Mouse (Mus musculus) left cerebral cortex, postnatal 4 days (tissue): ENCODE data around the gene Zfp324. TPM values are rescaled to one million over a fixed set of nuclear protein-coding genes. Genes with fewer than 3 reads are reported as not detected.

Experiments
- DNase-seq: peaks from one replicate; pipeline ENCODE4 v3.0.0-alpha.2; 2022
- intact Hi-C: fragments of 180-260 bp; cut with DNase I; formaldehyde crosslinking; loops from one replicate; pipeline ENCODE4 v1.15.1; 2025
- total RNA-seq, 2 experiments: library from RNA; stranded (reverse); gene quantifications; 2 replicates each; pipeline ENCODE4 v1.2.3; 2021

The Zfp324 gene
- total RNA-seq, 2 experiments from 2014 or later = 17.5 to 17.8 TPM

DNA sequence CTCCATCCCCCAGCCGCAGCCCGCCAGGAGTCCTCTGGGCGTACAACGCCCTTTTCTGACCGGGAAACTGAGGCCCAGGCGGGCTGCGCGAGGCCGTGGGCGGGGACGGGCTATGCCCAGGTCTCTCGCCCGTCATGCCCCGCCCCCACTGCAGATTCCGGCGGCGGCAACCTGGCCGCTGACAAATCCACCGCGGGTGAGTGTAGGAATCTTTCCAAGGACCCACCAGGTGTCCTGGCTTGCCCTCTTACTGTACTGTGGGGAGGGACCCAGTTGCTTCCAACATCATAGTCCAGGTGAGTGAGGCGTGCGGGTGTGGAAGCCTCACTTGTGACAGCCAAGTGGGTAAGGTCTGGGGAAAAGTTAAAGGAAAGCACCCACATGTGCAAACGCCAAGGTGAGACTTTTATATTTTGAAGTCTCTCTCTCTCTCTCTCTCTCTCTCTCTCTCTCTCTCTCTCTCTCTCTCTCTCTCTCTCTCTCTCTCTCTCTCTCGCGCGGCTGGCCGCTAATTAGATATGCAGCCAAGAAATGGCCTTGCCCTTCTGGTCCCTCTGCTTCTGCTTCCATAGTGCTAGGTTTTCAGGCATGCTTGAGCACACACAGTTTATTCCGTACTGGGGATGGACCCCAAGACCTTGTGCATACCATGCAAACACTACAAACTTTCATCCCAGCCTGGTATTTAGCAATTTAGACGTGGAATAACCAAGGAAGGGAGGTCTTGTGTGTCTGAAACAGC lies 637 bp downstream of the Zfp324 start:
- peak; percentile 80 for DNase-seq
- intact Hi-C loops = no loop called here

DNA sequence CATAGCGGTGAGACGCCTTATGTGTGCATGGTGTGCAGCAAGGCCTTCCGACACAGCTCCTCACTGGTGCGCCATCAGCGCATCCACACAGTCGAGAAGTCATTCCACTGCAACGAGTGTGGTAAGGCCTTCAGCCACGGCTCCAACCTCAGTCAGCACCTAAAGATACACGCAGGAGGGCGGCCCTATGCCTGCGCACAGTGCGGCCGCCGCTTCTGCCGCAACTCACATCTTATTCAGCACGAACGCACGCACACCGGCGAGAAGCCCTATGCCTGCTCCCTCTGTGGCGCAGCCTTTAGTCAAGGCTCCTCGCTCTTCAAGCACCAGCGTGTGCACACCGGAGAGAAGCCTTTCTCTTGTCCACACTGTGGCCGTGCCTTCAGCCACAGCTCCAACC lies 5.3 kb downstream of the Zfp324 start:
- DNase-seq = no peak
- intact Hi-C loops = no loop called here

DNA sequence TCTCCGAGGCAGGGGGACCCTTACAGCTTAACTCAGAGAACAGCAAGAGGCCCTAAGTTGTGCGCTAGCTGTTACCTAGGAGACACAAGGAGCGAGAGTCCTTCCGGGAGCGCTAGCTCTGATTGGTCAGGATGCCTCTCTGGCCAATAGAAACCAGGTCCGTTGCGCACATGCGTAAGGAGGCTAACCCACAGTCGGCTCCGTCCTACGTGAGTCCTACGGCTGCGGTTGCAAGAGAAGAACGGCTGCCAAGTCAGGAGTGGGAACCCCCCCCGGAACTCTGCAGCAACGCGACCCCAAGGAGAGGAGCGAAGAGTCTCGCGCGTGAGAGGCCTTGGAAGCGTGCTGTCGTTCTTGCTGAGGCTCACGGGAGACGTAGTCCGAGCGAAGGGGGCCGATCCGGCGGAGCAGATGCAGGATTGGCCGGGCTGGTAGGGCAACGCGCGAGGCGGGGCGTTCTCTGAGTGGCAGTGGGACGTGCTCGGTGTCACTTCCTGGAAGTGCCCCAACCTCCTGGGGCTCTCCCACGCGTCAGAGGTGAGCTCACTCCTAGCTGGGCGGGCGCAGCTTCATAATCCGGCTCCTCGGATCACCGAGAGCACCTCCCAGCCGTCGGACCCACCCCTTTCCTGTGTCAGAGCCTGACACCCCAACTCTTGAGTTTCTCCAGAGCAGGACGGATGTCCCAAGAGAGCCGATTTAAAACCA lies 12.2 kb downstream of the Zfp324 start, which contains the start of gene Zfp446:
TSS of gene Zfp446 (plus strand) at position 167 of the 708 bp plus-strand sequence.
- intact Hi-C loops = no loop called here
- peak; percentile 99 for DNase-seq

DNA sequence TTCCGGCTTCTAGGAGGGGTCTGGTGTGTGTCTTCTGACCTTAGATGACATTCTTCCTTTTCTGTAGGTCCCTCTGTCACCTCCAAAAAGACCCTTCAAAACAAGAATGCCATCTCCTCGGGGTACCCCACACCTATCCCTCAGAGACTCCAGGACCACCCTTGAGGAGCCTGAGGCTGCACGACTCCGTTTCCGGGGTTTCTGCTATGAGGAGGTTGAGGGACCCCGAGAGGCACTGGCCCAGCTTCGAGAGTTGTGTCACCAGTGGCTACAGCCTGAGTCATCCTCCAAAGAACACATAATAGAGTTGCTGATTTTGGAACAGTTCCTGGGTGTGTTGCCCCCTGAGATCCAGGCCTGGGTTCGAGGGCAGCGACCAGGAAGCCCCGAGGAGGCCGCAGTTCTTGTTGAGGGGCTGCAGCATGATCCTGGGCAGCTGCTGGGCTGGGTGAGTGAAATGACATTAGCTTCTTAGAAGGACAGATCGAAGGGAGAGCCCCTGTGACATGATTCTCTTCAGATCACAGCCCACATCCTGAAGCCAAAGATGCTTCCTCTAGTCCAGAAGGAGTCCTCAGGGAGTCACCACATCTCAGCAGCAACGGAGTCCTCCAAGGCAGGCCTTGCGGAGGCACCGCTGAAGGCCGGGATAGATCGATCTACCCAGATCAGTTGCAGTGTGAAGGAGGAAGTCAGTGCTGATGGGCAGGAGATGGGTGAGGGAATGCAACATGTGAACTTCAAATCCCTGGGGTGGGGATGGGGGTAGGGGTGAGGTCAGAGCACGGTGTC lies 13.5 kb downstream of the Zfp324 start:
- intact Hi-C loops = no loop called here
- DNase-seq = no peak

DNA sequence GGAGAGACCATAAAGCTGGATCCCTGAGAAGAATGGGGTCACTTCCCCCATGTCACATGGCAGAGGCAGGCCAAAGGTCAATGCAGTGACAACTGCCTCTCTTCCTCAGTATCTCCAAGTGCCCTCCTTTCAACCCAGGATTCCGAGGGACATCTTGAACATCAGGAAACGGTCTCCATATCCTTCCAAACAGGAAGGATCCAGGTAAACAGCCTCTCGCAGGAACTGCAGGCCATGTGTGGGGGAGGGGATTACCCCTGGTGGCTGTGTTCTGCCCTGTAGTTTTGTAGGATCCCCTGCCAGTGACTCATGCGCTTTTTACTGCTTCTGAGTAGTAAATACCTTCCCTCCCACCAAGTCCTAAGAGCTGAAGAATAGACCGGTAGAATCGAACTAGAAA lies 14.1 kb downstream of the Zfp324 start:
- no peak for DNase-seq

DNA sequence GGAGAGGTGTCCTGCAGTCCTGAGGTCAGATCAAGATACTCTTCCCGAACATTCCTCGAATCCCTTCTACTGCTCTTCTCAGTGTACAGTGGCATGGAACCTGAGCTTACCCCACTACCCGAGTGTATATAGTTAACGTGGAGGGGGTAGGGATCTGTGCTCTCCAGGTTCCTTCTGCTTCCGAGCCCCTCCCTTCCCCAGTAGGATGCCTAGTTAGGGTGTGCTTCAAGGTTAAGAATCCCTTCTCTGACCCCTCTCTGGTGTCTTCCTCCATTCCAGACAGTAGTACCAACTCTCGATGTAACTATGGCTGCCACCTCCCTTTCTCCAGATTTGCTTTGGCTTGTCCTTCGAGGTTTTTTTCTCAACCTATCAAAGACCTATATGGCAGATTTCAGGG lies 14.7 kb downstream of the Zfp324 start:
- intact Hi-C loops = no loop called here
- no peak for DNase-seq

More for the DNA sequence above, 14.1 kb downstream of the Zfp324 start:
- intact Hi-C loops = no loop called here

DNA sequence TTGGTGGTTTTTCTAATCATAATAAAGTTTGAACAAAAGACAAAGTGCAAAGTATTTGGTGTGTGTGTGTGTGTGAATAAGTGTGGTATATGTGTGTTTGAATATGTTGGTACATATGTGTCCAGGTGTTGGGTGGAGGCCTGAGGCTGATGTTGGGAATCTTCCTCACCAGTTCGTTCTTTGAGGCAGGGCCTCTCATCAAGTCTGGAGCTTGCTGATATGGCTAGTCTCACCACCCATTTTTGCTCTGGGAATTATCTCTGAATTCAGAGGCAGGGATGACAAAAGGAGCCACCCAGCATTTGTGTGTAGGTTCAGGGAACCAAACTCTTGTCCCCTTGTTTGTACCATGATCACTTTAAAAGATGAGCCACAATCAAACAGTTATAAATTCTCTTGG lies 20.1 kb downstream of the Zfp324 start:
- intact Hi-C loops = no loop called here
- no peak for DNase-seq

DNA sequence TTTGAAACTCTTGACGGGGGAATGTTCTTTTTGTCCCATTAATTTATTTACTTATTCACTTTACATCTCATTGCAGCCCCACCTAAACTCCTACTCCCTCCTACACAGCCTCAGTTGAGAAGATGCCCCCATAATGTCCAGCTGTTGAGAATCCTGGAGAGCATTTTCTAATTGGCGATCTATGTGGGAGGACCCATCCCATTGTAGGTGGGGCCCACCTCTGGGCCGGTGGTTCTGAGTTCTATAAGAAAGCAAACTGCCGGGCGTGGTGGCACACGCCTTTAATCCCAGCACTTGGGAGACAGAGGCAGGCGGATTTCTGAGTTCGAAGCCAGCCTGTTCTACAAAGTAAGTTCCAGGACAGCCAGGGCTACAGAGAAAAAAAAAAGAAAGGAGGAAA lies 21.3 kb downstream of the Zfp324 start:
- DNase-seq = no peak
- intact Hi-C loops = no loop called here

DNA sequence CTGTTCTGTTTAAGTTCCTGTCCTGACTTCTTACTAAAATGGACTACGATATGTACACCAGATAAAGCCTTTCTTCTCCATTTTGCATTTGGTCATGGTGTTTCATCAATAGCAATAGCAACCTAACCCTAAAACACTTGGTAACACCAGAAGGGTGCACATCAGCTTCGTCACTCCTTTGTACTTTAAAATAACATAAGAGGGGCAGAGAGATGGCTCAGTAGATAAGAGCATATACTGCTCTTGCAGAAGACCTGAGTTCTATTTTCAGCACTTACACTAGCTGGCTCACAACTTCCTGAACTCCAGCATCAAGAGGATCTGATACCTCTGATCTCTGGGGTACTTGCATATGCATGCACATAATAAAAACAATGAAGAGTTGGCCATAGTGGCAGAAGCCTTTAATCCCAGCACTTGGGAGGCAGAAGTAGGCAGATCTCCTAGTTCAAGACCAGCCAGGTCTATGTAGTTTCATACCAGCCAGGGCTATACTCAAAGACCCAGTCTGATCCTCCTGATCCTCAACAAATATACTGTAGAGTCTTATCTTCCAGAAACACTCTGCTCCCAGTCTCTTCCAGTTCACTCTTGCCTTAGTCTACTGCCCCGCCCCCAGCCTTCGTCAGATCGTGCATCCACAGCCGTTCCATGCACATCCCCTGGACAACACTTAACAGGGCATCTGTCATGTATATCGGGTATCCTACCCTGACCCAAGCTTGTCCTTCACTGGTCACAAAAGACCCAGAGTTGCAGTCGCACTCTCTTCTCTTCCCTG lies 22.0 kb downstream of the Zfp324 start:
- no peak for DNase-seq
- intact Hi-C loops = no loop called here

DNA sequence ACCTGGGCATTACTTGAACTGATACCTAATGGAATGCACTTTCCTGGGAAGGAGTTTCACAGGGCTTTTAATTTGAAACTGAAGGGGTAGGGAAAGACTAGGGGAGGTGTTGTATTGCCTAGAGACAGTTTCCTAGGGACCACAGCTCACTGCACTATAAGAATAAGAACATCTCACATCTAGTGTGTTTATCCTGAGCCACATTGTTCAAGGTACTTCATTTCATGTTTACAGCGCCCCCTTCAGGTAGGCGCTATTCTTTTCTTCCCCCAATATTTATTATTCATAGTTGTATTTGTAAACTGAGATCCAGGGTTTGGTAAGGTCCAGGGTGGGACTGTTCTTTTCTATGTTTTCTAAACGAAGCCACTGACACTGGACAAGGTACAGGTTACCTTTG lies 26.6 kb downstream of the Zfp324 start:
- intact Hi-C loops = no loop called here
- DNase-seq = no peak

DNA sequence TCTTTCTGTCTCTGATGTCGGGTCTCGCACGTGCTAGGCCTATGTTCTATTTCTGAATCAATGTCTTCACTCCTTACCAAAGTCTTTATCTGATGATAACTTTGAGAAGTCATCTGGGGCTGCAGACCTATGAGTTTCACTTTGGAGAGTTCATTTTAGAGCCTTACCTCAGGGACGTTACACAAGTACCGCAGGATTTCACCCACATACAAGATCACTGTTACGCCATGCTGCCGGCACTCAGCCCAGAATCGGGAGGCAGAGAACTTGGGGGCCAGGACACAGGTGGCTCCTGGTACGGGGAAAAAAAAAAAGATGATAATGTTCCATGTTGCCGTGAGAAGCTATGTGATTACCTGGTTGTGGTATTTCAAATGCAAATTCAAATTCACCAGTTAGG lies 27.5 kb downstream of the Zfp324 start:
- intact Hi-C loops = no loop called here
- no peak for DNase-seq

DNA sequence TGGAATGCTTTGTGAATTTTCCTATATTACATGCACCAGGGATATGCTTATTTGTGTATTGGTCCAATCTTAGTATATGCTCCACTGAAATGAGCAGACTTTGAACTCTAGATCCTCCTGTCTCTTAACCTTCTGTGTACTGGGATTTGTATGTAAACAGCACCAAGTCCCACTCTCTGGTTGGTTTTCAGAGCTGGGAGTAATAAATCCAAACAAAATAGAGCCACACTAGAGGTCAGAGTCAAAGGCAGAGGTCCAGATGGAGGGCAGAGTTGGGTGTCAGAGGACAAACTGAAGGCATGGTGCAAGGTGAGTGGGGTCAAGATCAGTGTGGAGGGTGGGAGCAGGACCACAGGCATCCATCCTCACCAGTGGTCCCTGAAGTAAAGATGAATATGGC lies 30.2 kb downstream of the Zfp324 start:
- DNase-seq = no peak
- intact Hi-C loops = no loop called here

DNA sequence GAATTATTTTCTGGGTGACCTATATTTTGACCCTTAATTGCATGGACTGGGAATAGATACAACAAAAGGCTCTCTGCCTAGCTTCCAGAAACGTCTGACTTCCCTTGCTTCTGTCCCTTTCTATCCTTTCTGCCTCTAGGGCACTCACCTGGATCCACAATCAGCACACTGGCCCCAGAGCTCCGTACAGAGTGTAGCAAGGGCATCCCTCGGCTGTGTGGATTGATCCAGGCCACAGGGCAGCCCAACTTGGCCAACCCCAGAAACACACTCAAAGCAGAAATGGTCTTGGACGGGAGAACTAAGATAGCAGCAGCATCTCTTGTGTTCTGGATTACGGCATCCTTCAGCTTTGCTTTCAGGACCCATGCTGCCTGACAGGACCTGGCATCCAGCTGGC lies 31.6 kb downstream of the Zfp324 start:
- intact Hi-C loops = no loop called here
- no peak for DNase-seq

DNA sequence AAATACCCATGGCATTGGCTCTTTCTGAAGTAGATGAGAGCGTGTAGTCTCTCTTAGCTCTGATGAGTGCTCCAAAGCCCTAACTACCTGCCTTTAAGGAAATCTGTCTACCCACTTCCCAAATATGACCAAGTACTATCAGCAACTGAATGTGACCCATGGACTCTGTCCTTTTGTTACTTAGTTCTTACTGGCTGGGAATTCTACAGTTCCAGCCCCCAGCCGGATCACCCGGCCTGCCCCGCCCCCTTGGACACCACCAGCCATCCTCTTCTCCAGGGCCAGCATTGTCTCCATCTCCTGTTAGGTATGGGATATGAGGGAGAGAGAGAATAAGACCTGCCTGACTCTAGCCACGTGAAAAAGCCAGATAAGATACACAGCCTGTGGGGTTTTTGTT lies 32.4 kb downstream of the Zfp324 start, which contains the start of gene Slc27a5:
TSS of gene Slc27a5 (minus strand) at position 140 of the 400 bp plus-strand sequence.
- intact Hi-C loops = no loop called here
- no peak for DNase-seq

DNA sequence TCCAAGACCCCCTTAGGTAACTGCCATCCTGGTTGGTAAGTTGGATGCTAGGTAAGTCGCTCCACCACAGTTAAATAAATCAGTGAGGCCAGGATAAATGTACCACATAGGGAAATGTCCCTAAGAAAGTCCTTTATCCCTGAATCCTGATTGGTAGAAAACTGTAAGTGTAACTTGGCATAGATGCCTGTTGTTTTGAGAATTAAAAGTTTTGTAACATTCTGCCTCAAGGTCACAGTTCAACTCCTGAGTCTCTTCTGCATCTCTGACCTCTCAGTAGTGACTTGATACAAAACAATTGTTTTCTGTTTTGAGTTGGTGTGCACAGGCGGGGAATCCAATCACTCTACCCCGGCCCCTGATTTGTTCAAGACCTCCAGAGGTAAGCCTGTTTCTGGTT lies 33.2 kb downstream of the Zfp324 start, which contains the start of gene Trim28:
TSS of gene Trim28 (plus strand) at position 264 of the 400 bp plus-strand sequence.
- no peak for DNase-seq
- intact Hi-C loops = no loop called here

DNA sequence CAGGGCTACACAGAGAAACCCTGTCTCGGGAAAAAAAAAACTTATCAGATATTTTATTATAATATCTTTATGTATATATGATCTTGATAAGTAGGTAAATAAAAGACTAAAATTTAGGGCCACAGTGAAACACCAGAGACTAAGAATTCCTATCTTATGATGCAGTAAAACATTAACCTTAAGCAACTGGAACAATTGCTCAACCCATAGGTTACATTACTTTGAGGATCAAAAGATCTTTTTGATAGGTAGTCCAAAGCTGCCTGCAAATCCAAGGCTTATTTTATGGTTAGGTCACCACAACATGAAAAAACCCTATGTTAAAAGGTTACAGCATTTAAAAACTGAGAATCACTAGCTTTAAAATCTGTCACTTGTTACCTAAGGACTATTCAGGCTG lies 35.9 kb downstream of the Zfp324 start:
- no peak for DNase-seq
- intact Hi-C loops = no loop called here

DNA sequence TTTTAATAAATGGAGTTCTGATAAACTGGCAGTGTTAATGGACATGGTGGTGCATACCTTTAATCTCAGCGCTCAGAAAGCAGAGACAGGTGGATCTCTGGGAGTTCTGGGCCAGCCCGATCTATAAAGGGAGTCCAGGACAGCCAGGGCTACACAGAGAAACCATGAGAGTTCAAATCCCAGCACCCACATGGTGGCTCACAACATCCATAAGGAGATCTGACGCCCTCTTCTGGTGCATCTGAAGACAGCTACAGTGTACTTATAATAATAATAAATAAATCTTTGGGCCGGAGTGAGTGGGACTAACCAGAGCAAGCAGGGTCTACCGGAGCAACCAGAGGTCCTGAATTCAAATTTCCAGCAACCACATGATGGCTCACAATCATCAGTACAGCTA lies 37.7 kb downstream of the Zfp324 start:
- DNase-seq = no peak
- intact Hi-C loops = no loop called here

DNA sequence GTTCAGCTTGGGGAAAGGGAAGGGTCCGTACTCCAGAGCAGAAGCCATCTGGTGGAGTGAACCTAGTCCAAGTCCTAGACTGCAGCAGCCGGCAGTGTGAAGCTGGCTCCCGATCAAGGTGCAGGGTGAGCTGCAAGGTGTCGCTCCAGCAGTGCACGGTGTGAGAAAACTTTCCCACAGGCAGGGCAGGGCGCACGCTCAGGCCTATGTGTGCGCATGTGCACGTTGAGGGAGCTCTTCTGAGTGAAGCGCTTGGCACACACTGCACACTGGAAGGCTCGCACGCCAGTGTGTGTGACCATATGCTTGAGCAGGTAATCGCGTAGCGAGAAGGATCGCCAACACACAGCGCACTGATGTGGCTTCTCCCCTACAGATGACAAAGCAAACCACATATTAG lies 40.4 kb downstream of the Zfp324 start:
- intact Hi-C loops = no loop called here
- no peak for DNase-seq

DNA sequence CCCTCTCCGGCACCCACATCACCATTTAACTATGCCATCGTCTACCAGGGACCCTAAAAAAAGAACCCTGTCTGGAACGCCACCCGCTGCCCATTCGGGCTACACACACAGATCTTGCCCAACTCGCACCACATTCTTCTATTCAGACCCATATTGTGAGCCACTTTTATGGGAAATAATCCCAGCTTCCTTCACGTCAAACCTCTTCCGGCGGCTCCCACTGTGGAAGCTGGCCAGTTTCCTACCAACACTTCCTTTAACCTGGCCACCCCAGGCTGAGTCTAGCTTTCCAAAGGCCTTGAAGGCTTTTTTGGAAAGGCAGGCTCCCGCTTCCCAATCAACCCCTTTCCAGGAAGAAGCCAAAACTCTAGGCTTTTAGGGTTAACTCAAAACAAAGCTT lies 40.9 kb downstream of the Zfp324 start:
- intact Hi-C loops = no loop called here
- no peak for DNase-seq

DNA sequence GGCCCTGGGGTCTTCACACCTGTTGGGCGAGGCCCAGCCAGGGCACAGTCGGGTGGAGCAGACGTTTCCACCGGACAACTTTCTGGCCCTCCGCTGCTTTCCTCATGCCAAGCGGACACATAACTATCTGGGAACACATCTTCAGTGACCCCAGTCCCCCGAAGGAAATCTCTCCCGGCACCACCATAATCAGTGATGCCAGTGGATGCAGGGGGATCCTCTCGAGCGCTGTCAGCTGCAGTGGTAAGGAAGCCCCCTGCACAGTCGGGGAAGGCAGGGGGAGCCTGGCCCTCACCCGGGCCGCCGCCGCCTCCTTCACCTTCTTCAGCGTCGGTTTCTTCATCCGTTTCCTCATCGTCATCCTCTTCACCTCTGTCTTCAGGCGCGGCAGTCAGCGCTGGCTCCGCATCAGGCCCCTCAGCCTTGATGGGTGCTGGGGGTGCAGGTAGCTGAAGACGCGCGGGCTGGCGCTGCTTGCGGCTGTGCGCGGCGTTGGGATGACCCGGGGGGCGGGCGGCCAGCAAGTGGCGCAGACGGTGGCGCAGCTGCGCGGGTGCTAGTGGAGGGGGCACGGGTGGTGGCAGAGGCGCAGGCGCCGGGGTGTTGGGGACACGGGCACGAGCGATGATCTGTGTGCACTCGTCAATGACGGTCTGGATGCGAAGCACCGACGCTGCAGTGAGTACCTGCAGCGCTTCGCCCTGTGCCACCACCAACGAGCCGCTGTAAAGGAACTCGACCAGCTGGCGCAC lies 41.9 kb downstream of the Zfp324 start:
- no peak for DNase-seq
- intact Hi-C loops = no loop called here
